Mouse (Mus musculus) gastrocnemius, postnatal 25 days (tissue): ENCODE measurements around the gene Ctbs. TPM values are rescaled to one million over a fixed set of nuclear protein-coding genes. Genes with fewer than 3 reads are reported as not detected.
A peak's percentile ranks its signal among the peaks of the same experiment; 100 is the strongest.

ENCODE experiments used
- DNase-seq: peaks from one replicate; pipeline ENCODE4 v3.0.0; 2022
- total RNA-seq, 2 experiments: library from RNA; stranded (reverse); gene quantifications; 1 replicate in 1 of 2; 2 replicates in 1 of 2; pipeline ENCODE4 v1.2.3; 2021

The Ctbs gene
- total RNA-seq, 2 experiments from 2014 or later: 3.3 to 3.8 TPM

DNA sequence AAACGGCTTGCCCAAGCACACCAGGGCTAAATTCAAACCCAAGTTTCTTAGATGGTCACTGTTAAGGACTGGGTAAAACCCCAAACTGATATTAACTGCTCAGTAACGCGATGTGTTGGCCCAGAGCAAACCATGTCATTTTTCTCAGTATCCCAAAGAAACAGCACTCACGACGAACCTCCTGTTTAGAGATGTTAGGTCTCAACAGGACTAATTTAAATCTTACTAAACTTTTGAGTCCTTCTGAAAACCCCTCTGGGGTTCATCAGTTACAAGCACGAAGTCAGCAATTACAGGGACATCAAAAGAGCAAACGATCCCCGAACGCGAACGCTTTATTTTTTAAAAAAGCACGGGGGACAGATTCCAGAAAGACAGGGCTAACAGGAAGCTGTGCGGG lies 49.4 kb downstream of the Ctbs start:
- no peak for DNase-seq

DNA sequence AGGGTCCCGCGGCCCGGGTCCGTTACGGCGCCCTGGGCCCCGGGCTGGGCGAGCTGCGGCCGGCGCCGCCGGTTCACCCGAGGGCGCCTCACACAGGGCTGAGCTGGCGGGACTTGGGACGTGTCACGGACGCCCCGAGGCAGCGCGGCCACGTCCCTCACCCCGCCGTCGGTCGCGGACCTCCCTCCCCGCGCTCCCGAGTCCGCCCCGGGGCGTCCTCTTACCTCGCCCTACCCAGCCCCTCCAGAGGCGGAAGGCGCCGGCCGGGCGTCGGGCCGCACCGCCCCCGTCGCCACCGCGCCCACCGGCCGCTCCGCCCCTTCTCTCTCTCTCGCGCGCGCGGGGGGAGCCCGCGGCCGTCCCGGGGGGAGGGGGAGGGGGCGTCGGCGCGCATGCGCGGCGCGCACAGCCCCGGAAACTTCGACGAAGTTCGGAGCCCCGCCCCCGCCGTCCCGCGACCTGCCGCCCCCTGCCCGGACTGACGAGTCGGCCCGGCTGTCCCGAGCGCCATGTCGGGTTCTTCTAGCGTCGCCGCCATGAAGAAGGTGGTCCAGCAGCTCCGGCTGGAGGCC lies 49.9 kb downstream of the Ctbs start, which contains the start of the genes Spata1 and Gng5:
Spata1 (minus strand) TSS at position 323 of the 572 bp plus-strand sequence.
Gng5 (plus strand) TSS at position 377 of the 572 bp plus-strand sequence.
- DNase-seq: peak; percentile 92

DNA sequence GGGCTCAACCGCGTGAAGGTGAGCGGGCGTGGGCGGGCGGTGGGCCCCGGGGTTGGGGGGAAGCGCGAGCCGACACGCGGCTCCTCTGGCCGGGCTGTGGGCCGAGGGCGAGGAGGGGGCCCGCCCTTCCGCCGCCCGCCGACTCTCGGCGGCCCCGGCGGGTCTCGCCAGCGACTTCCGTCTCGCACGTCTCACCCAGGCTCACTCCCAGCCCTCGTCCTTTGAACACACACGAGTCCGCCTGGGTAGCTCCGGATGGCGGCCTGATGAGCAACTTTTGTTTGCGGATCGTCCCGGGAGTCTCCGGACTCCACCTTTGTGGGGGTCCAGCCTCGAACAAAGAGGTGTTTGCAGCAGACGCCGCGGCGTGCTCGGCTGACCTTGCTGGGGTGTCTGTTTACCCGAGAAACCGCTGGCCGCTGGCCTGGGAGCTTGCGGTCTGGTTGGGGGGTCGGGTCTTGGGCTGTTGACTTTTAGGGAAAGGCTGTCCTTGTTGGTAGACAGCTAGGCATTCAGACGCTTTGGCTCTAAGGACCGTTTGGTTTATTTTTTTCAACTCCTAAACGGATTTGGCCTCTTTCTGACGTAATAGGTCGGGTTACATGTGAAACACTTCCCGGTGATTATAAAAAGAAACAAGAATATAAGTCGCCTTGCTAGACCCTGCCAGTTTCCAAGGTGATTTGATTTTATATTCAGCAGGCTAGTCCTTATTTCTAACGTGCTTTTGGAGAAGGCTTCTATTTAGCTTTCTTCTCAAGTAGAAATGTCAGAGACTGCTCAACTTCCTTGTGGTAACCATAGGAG lies 50.6 kb downstream of the Ctbs start:
- DNase-seq: no peak

DNA sequence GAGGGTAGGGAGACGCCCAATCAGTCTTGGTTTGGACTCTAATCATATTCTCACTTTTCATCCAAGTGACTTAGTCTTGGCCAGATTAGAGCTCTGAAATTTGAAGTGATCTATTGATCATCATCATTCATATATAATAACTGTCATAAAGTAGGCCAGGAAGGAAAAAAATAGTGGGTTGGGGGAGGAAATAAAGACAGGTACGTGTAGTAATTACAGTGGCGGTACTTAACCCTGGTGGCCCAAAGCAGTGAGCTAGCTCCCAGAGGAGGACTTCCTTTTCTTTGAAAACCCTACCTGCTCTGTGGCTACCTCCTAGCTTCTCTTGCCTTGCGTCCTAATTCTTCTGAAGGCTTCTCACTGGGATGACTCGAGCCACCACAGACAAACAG lies 51.2 kb downstream of the Ctbs start:
- no peak for DNase-seq

DNA sequence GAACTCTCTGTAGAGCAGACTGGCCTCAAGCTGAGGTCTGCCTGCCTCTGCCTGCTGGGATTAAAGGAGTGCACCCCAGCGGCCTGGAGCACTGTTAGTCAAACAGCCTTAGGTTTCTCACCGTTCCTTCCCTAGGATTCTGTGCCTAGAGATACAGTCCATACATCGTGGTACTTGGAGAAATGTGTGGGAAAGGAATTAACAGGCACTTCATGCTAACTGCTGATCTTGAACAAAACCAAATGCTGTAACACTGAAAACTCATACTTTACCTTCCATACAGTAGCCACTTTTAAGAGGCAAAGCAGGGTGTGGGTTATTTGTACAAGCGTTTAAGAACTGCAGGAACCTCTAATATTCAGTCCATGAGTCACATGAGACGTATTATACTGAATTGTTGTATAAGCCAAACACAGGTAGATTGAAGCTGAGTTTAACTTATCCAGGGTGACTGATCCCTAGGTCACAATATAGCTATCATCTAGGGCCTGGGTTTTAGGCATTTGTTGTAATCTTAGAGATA lies 52.1 kb downstream of the Ctbs start:
- no peak for DNase-seq

DNA sequence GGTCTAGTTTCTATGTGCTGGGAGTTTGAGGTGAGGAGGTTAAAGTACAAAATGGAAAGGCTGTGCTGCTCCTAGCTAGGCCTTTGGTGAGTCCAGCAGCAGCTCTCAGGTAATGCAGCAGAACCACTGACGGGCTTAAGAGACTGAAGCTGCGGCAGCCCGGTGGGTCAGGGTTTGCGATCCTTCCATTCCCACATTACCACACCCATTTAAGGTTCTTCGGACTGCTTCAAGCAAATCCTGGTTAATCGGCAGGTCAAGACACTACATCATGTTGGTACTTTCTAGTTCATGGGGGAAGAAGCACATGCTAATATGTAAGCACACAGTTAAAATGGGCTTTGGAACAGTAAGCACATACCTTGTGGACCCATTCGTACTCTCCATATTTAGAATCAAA lies 57.1 kb downstream of the Ctbs start:
- DNase-seq: no peak

Other genes with a start within 250 kb of the Ctbs start
- under 1 TPM in 1 of 2 experiments, not detected in 1; 0.28 TPM for gene Lpar3, start 228.8 kb upstream of the Ctbs start, total RNA-seq
- gene Ssx2ip, start 45.2 kb upstream of the Ctbs start, total RNA-seq: 10 to 100 TPM; 23.5 to 27.0 TPM
- gene Spata1, start 50.0 kb downstream of the Ctbs start, total RNA-seq: 1 to 10 TPM; 3.8 to 5.8 TPM
- 100 to 1,000 TPM; 371 to 383 TPM for gene Gng5, start 50.0 kb downstream of the Ctbs start, total RNA-seq
- 10 to 100 TPM in 1 of 2 experiments, 1 to 10 TPM in 1; 9.8 to 12.2 TPM for gene Rpf1, start 71.6 kb downstream of the Ctbs start, total RNA-seq
- gene Uox, start 120.6 kb downstream of the Ctbs start, total RNA-seq: not detected
- gene Dnase2b, start 165.8 kb downstream of the Ctbs start, total RNA-seq: not detected
- gene 4930503B20Rik, start 201.5 kb downstream of the Ctbs start, total RNA-seq: not detected
- under 1 TPM; 0.32 to 0.74 TPM for gene Samd13, start 235.8 kb downstream of the Ctbs start, total RNA-seq